Mouse (Mus musculus) heart, embryonic 14.5 days (tissue): ENCODE data around the gene Rprd2. TPM values are rescaled to one million over a fixed set of nuclear protein-coding genes. Genes with fewer than 3 reads are reported as not detected.

ENCODE experiments used
- ATAC-seq: fragments of 200-750 bp; cut with Nextera tagmentation; 2 replicates; pipeline ENCODE4 v1.8.0; 2017; ENCODE audit warnings: low read depth, moderate TSS enrichment; ENCODE audit not compliant: insufficient number of reproducible peaks, insufficient read depth, low FRiP score
- H3K27ac ChIP-seq, 2 experiments: fragments of 200-500 bp in 1 of 2; fragments of 300-500 bp in 1 of 2; sonication (generic) in 1 of 2; replicated peaks in 1 of 2; 2 replicates each; pipeline ENCODE4 v1.5.1; 2012 to 2014; ENCODE audit warnings: low read depth in 2 of 2, low read length in 2 of 2, control low read depth in 1 of 2, mild to moderate bottlenecking in 1 of 2, mixed read lengths in 1 of 2; ENCODE audit not compliant: control insufficient read depth in 1 of 2, insufficient read depth in 1 of 2
- H3K27me3 ChIP-seq: fragments of 300-500 bp; sonication (generic); 2 replicates; pipeline ENCODE4 v1.6.1; 2014; ENCODE audit warnings: mild to moderate bottlenecking, low read length, control low read depth; ENCODE audit not compliant: control insufficient read depth, insufficient read depth
- H3K36me3 ChIP-seq: fragments of 300-500 bp; sonication (generic); 2 replicates; pipeline ENCODE4 v1.6.1; 2014; ENCODE audit warnings: mild to moderate bottlenecking, control low read depth, low read length, mixed read lengths; ENCODE audit not compliant: control insufficient read depth, insufficient read depth
- H3K4me1 ChIP-seq, 2 experiments: fragments of 200-500 bp in 1 of 2; fragments of 300-500 bp in 1 of 2; sonication (generic) in 1 of 2; 2 replicates each; pipeline ENCODE4 v1.6.1; 2012 to 2014; ENCODE audit warnings: low read length in 2 of 2, control low read depth in 1 of 2, mixed read lengths in 1 of 2; ENCODE audit not compliant: control insufficient read depth in 2 of 2, insufficient read depth in 2 of 2
- H3K4me2 ChIP-seq: fragments of 300-500 bp; sonication (generic); 2 replicates; pipeline ENCODE4 v1.6.1; 2014; ENCODE audit warnings: mild to moderate bottlenecking, low read length
- H3K4me3 ChIP-seq, 2 experiments: fragments of 200-500 bp in 1 of 2; fragments of 300-500 bp in 1 of 2; sonication (generic) in 1 of 2; 2 replicates each; pipeline ENCODE4 v1.5.1; 2012 to 2014; ENCODE audit warnings: low read length in 2 of 2, mild to moderate bottlenecking in 2 of 2, control low read depth in 1 of 2, low read depth in 1 of 2, moderate library complexity in 1 of 2; ENCODE audit not compliant: control insufficient read depth in 1 of 2, insufficient read depth in 1 of 2
- H3K9ac ChIP-seq: fragments of 300-500 bp; sonication (generic); 2 replicates; pipeline ENCODE4 v1.6.1; 2014; ENCODE audit warnings: mild to moderate bottlenecking, low read length
- H3K9me3 ChIP-seq: fragments of 300-500 bp; sonication (generic); 2 replicates; pipeline ENCODE4 v1.6.1; 2016; ENCODE audit warnings: low read length, control low read depth; ENCODE audit not compliant: control insufficient read depth
- WGBS: fragments of 180-500 bp; shearing (Covaris S2); extraction: QIAGEN DNeasy Blood & Tissue Kit; methylation state at CpG from one replicate; pipeline ENCODE4 v1.1.7; 2014; 5-methylcytosine and 5-hydroxymethylcytosine counted together
- polyA plus RNA-seq: library from polyadenylated mRNA; unstranded; fragments of >200 nt; fragmentation: Nextera tagmentation; extraction: Ambion mirVana; gene quantifications from 2 replicates; pipeline ENCODE4 v1.2.1, GENCODE M21; 2014

The Rprd2 gene
- polyA plus RNA-seq, 1 experiment from 2014 or later: 19.1 TPM

GRCm38 (mm10) chr3:95793662-95794061 is 25.0 kb downstream of the Rprd2 start:
- WGBS: 78% methylated on average over 2 of the region's 2 CpGs
- no peaks in the 10 kb centered on the region for H3K27me3 ChIP-seq
- no peak overlapping the region for H3K9ac ChIP-seq
- no peaks in the 10 kb centered on the region for H3K36me3 ChIP-seq
- H3K9me3 ChIP-seq: no peaks in the 10 kb centered on the region
- 0 out of 4 replicates have a peak, but pooled peaks cover 0 to 3% of the 10 kb centered on the region in 2 experiments for H3K4me1 ChIP-seq
- ATAC-seq: no peak
- no peak overlapping the region for H3K4me2 ChIP-seq
- H3K4me3 ChIP-seq: no peak overlapping the region
- no peak overlapping the region for H3K27ac ChIP-seq

GRCm38 (mm10) chr3:95785501-95785900 is 33.2 kb downstream of the Rprd2 start:
- Histone ChIP-seq H3K4me1 (no peaks in the 10 kb centered on the region), H3K9me3 (no peaks in the 10 kb centered on the region), H3K9ac (no peak overlapping the region), H3K4me3 (no peak overlapping the region), H3K27ac (no peak overlapping the region), H3K27me3 (no peaks in the 10 kb centered on the region), H3K4me2 (no peak overlapping the region), H3K36me3 (peaks cover 73% of the 10 kb centered on the region)
- ATAC-seq: no peak
- WGBS: 92% methylated on average over 4 of the region's 4 CpGs

DNA sequence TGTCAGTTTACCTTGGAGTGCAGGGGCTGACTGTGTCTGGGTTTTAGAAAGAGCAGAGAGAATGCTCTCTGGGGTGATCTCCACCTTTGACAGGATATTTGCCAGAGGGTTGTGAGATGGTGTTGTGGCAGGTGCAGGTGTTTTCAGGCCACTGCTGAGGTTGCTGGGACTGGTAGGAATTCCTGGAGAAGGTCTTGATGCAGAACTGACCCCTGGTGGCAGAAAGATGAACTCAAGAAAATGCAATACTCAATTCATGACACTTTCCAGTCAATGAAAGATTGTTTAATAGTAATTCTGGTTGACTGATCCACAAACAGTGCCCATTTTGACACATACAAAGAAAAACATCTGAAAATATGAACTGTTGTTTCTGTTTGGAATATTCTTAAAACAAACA is 46.7 kb downstream of the Rprd2 start:
- H3K4me3 ChIP-seq: no peak overlapping the region
- ATAC-seq: no peak

GRCm38 (mm10) chr3:95765534-95765933 is 53.1 kb downstream of the Rprd2 start:
- Histone ChIP-seq H3K27ac (0 out of 4 replicates have a peak overlapping the region, but pooled peaks of 1 of the 2 experiments have one; percentile 47), H3K36me3 (peaks cover 74% of the 10 kb centered on the region)
- WGBS: 86% methylated on average over 10 of the region's 10 CpGs

More for the DNA sequence above, 46.7 kb downstream of the Rprd2 start:
- no peak overlapping the region for H3K9ac ChIP-seq
- H3K36me3 ChIP-seq: peaks cover 95% of the 10 kb centered on the region
- no peaks in the 10 kb centered on the region for H3K9me3 ChIP-seq
- no peaks in the 10 kb centered on the region for H3K4me1 ChIP-seq
- H3K27me3 ChIP-seq: no peaks in the 10 kb centered on the region
- H3K27ac ChIP-seq: no peak overlapping the region
- H3K4me2 ChIP-seq: no peak overlapping the region

GRCm38 (mm10) chr3:95763811-95764210 is 54.9 kb downstream of the Rprd2 start:
- 88% methylated on average over 10 of the region's 10 CpGs for WGBS
- Histone ChIP-seq H3K9ac (no peak overlapping the region), H3K4me3 (no peak overlapping the region), H3K36me3 (peaks cover 60% of the 10 kb centered on the region), H3K4me2 (no peak overlapping the region), H3K9me3 (no peaks in the 10 kb centered on the region), H3K27ac (no peak overlapping the region), H3K4me1 (peaks cover 0 to under 1% of the 10 kb centered on the region in 2 experiments; a peak in 1 of 4 replicates), H3K27me3 (no peaks in the 10 kb centered on the region)
- ATAC-seq: no peak

More at GRCm38 (mm10) chr3:95765534-95765933, 53.1 kb downstream of the Rprd2 start:
- no peak overlapping the region for H3K4me2 ChIP-seq
- no peak for ATAC-seq
- H3K27me3 ChIP-seq: no peaks in the 10 kb centered on the region
- no peak overlapping the region for H3K4me3 ChIP-seq
- H3K9me3 ChIP-seq: no peaks in the 10 kb centered on the region
- no peaks in the 10 kb centered on the region; a peak in 1 of 4 replicates for H3K4me1 ChIP-seq
- H3K9ac ChIP-seq: no peak overlapping the region

- no peaks in the 10 kb centered on the region for H3K9me3 ChIP-seq
- H3K4me3 ChIP-seq: no peak overlapping the region
- H3K36me3 ChIP-seq: peaks cover 51% of the 10 kb centered on the region
- H3K27me3 ChIP-seq: no peaks in the 10 kb centered on the region
- 62% methylated on average over 6 of the region's 6 CpGs for WGBS
- peak overlapping the region in 1 of 2 experiments; percentile 45; a peak in 1 of 4 replicates for H3K27ac ChIP-seq
- H3K9ac ChIP-seq: no peak overlapping the region
- no peak for ATAC-seq
- H3K4me2 ChIP-seq: no peak overlapping the region
- peaks cover 0 to 3% of the 10 kb centered on the region in 2 experiments; a peak in 1 of 4 replicates for H3K4me1 ChIP-seq
Observed at GRCm38 (mm10) chr3:95762961-95763360, 55.7 kb downstream of the Rprd2 start.

DNA sequence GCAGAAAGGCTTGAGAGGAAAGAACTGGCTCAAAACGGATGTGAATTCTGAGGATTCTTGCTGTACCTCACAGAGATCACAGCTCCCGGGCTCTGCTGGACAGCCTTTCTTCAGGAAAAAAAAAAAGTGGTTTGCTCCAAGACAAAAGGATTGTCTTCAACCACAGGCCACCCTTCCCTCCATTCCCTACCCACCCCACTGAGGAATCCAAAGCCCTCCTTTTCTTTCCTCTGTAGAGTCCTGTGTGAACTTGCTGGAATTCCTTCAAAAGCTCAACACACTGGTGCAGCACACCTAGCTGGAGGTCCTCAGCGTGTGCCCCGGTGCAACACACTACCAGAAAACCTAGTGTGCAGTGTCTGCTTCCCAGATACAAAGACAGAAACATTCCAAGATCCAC is 56.9 kb downstream of the Rprd2 start:
- H3K4me2 ChIP-seq: no peak overlapping the region
- H3K9me3 ChIP-seq: no peaks in the 10 kb centered on the region
- peaks cover 42% of the 10 kb centered on the region for H3K36me3 ChIP-seq
- H3K4me1 ChIP-seq: peaks cover 0 to 3% of the 10 kb centered on the region in 2 experiments; a peak in 1 of 4 replicates
- ATAC-seq: no peak
- no peak overlapping the region for H3K4me3 ChIP-seq
- H3K27me3 ChIP-seq: no peaks in the 10 kb centered on the region
- WGBS: 74% methylated on average over 4 of the region's 4 CpGs
- no peak overlapping the region for H3K9ac ChIP-seq
- no peak overlapping the region for H3K27ac ChIP-seq

DNA sequence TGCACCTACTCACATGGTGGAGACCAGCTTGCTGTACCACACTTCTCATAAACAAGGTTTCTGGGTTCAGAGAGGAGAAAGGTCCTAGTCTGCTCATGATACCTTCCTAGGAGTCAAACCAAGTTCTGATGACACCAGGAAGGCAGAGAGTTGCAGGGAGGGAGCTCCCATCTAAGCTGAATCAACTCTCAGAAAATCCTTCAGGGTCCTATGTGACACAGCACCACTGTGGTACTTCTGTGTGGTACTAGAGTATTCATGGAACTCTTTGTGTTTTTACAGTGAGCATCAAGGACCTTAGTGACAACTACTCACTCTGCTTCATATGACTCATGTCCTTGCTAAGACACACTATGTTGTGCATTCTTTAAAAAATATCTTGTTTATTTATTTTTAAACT is 58.0 kb downstream of the Rprd2 start:
- Histone ChIP-seq H3K27ac (no peak overlapping the region), H3K9me3 (no peaks in the 10 kb centered on the region), H3K4me1 (peaks cover 0 to 3% of the 10 kb centered on the region in 2 experiments; a peak in 1 of 4 replicates), H3K36me3 (peaks cover 31% of the 10 kb centered on the region), H3K4me2 (no peak overlapping the region), H3K9ac (no peak overlapping the region), H3K27me3 (no peaks in the 10 kb centered on the region), H3K4me3 (no peak overlapping the region)
- no peak for ATAC-seq
